Mouse (Mus musculus): ENCODE results near the gene Pik3ip1.

The Pik3ip1 gene

DNA sequence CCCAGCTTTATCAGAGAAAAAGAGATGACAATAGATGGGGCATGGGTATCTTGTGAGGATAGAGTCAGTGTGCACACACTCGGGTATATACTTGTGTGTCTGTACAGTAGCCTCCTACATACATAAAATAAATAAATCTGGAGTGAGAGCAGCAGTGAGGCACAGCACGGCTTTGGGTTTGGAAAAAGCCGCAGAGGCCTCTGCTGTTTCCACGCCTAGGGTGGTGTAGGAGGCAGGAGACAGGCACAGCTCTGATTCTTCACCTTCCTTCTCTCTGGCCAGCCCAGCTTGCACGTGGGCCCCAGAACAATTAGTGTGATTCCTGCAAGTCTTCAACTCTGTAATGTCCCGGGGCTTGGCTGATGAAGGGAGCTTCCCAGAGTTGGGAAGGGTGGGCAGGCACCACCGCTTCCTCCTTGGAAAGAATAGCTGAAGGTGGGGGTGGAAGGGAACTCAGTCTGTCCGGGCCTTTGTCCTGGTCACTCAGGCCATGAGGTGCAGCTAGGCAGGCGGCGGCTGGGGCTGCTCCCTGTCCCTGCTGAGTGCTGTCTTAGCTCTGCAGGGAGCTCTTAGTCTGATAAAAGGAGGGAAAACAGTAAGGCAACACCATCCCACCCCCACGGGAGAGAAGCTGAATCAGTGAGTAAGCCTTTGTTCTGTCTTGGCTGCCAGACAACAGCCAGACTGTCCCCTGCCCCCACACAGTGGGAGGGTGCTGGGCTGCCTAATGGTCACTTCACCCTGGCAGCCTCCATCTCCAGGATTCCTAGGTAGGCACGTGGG is 7.2 kb downstream of the Pik3ip1 start:
- DNase-seq = peak; percentile 87 to 88

DNA sequence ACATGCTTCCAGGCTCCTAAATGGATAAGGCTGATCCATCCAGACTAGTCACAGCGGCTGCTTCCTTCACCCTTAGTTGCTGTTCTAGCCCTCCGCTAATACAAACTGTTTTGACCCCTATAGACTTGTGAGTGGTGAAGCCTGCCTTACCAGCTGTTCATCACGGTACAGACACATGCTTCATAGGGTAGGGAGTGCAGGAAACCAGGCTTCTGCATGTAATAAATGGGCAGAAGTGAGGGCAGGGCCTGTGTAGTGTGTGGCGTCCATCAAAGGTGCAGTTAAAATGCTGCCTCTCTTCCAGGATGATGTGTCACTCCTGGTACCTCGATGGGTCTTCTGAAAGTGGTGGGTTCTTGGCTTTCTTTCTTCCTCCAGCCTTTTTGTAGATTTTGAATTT is 7.8 kb downstream of the Pik3ip1 start:
- DNase-seq = no peak

- DNase-seq = no peak
Measured at GRCm38 (mm10) chr11:3341476-3341875, 11.3 kb downstream of the Pik3ip1 start.

GRCm38 (mm10) chr11:3344916-3345315 is 14.7 kb downstream of the Pik3ip1 start:
- no peak for DNase-seq

- DNase-seq = no peak
Measured at GRCm38 (mm10) chr11:3346351-3346750, 16.1 kb downstream of the Pik3ip1 start.

- DNase-seq = peak; percentile 91 to 96
Measured at GRCm38 (mm10) chr11:3347091-3347834, 17.1 kb downstream of the Pik3ip1 start.

DNA sequence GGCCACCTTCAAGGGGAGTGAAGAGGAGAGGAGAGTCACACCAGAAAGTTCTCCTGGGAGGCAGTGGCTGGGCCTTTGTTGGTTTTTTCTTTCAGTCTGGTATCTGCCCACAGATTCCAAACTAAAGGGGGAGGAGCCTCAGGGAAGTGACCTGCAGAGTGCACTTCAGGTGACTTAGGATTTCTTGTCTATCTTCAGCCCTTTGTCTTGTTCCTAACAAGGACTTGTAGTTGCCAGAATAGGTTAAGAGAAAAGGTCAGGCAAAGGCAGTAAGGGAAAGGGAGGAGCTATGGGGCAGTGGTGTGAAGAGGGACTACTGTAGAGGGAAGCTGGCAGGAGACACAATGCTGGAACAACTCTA is 17.6 kb downstream of the Pik3ip1 start:
- DNase-seq = no peak

DNA sequence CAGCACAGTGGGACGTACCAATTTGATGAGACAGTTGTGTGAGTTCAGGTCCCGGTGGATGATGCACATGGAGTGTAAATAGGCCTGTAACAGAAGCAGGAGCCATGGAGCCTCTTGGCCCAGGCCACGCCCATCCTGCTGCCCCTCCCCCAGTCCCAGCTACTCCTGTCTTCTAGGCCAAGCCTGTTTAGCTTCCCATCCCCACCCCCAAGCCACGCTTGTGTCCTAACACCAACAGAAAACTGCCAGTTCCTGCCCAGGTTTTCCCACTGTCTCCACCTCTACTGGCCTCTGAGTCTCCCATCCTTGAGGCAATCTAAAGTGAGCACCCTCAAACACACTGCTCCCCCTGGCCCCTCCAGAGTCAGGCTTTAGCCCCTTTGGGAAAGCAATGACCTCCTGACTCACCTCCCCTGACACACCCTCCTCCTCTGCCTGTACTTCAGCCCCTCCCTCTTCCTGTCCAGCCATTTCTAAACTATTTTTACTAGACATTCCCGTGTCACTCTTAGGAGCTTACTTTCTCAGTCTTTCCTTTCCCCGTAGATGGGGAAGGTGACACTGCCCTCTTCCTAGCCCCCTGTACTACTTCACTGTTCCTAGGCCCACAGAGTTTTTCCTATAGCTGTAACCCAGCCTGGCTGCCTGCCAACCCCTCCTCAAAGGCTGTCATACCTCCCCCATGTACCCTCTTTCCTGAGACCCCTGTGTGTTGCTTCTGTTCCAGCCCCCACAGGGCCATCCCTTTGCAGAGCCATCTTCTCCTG is 18.6 kb downstream of the Pik3ip1 start:
- peak; percentile 34 to 65 for DNase-seq

DNA sequence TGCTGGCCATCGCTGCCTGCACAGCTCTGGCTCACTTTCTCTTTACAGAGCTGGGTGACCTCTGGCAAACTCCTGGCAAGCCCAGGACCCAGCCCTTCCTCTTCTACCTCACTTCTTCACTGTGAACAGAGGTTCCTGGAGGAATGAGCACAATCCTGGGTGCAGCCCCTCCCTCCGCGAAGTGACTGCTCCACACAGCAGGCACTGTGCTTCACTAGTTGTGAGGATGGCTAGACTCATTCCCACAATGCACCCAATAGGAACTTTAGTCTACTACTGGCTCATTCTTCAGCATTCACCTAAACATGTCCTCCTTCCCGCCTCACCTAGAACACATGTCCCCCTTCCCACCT is 19.1 kb downstream of the Pik3ip1 start:
- no peak for DNase-seq

GRCm38 (mm10) chr11:3352131-3352530 is 21.9 kb downstream of the Pik3ip1 start:
- DNase-seq = no peak

GRCm38 (mm10) chr11:3352990-3353585 is 22.9 kb downstream of the Pik3ip1 start:
- DNase-seq = peak in 1 of 2 experiments; percentile 39

DNA sequence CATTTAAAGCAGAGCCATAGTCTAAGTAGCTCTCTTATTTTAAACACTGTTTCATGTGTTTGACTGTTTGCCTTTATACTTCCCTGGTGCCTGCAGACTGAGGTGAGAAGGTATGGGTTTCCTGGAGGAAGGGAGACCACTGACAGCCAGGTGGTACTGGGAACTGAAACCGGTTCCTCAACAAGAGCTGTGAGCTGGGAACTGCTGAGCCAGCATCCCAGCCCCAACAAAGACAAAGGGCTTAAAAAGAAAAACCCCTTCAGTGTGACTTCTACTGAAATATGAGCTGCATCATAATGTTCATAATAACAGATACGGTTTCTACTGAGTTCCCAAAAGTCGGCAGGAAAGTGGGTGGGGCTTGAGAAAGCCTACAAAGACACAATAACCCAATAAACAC is 32.7 kb downstream of the Pik3ip1 start:
- DNase-seq = no peak

DNA sequence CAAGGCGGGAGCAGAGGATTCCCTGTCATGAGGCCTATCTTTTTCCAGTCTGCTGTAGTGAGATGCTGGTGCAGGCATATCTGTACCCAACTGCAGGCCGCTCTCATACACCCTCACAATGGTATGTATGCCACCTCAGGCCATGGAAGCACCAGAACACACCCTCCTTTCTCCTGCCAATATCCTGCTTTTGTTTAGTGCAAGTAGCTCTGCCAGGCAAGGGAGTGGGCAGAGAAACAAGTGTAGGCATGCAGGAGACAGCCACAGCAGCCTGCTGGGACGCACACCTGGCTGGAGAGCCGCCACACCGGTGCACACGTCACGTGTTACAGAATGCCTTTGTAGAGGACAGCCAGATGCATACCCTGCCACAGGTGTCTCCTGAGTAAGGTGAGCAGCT is 36.2 kb downstream of the Pik3ip1 start:
- no peak for DNase-seq

DNA sequence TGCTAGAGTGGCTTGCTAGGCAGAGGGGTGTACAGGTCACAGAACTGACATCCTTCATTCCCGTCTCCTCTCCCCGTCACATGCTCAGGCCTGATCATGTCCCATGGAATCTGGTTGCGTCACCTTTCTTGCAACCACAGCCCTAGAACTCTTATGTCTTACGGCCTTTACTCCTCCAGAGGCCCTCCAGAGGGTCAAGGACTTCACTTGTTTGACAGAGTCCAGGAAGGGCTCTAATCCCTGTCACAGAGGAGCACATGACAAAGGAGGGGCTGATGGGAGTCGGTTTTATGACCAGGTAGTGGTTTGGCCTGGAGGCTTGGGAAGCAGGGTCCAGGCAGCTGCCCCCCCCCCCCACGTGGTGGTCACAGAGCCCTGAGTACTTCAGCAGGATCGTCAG is 38.8 kb downstream of the Pik3ip1 start:
- no peak for DNase-seq

DNA sequence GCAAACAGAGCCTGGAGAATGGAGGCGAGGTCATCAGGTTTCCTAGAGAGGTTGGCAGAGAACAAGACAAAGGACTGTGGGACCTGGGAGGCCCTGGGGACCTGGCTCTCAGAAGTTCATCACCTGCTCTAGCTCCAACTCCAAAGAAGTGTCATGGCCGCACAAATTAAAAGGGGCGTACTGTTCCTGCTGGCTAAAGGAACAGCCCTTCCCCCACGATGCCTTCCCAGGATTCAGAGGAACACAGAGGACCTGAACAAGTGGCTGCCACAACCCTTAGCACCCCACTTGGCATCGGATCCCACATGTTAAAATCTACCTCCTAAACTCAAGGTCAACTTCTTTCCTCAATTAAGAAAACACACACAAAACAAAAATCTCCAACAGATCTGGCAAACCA is 39.2 kb downstream of the Pik3ip1 start:
- no peak for DNase-seq

- no peak for DNase-seq
Measured at GRCm38 (mm10) chr11:3370162-3370561, 40.0 kb downstream of the Pik3ip1 start.

GRCm38 (mm10) chr11:3370928-3371598 is 40.9 kb downstream of the Pik3ip1 start:
- peak; percentile 85 to 91 for DNase-seq

- no peak for DNase-seq
Measured at GRCm38 (mm10) chr11:3371599-3372295, 41.5 kb downstream of the Pik3ip1 start.

DNA sequence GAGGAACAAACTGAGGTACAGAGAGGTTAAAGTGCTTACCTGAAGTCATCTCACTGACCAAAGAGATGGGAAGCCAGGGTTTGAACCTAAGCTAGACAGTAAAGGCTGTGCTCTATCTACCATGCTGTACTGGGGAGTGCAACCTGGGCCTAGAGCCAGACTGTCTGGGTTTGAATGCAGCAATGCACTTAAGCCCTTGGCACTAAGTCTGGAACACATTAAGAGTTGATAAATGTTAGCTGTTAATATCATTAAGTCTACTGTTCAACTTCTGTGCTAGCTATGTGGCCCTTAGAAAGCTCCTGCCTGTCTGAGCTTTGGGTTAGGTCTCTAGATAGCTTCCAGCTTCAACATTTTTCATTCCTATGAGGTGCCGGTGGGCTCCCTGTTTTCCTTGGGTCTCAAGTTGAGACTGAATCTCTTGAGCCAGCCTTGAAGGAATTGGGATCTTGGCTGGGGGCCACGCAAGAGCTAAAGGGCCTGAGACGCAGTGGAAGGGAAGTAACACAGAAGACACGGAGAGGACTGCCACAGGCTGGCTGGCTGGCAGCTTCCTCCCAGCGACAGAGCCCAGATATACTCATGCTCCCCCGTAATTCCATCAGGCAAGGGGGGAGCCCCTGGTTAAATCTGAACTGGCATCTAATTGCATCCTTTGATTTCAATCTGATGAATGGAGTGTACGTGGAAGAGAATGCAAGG is 43.5 kb downstream of the Pik3ip1 start:
- no peak for DNase-seq

GRCm38 (mm10) chr11:3374293-3374645 is 44.1 kb downstream of the Pik3ip1 start:
- no peak for DNase-seq

- DNase-seq = no peak
Measured at GRCm38 (mm10) chr11:3374741-3375140, 44.5 kb downstream of the Pik3ip1 start.
